Mouse (Mus musculus): ENCODE measurements around the gene Dbp.

- no peak for TF ChIP-seq CTCF (IDR thresholded peaks at IDR 0.05; ENCODE audit: extremely low read depth, insufficient read depth, low read length)
- no peak for TF ChIP-seq POLR2A (IDR thresholded peaks at IDR 0.05; ENCODE audit: extremely low read depth, insufficient read depth, low read length)
Observed at GRCm38 (mm10) chr7:45705443-45705864, 566 bp downstream of the Dbp start.
